Mouse (Mus musculus) adipocyte (in vitro differentiated cells): ENCODE measurements around the gene Rab22a.
"Not testable (repeated sequence)": the region's sequence is repeated elsewhere in the genome, so short reads cannot be mapped to it uniquely, and the experiment has no call there.

ENCODE experiments used
- DNase-seq: peaks from one replicate; pipeline ENCODE4 v3.0.0-alpha.2; 2016; ENCODE audit warnings: low spot score

The Rab22a gene

DNA sequence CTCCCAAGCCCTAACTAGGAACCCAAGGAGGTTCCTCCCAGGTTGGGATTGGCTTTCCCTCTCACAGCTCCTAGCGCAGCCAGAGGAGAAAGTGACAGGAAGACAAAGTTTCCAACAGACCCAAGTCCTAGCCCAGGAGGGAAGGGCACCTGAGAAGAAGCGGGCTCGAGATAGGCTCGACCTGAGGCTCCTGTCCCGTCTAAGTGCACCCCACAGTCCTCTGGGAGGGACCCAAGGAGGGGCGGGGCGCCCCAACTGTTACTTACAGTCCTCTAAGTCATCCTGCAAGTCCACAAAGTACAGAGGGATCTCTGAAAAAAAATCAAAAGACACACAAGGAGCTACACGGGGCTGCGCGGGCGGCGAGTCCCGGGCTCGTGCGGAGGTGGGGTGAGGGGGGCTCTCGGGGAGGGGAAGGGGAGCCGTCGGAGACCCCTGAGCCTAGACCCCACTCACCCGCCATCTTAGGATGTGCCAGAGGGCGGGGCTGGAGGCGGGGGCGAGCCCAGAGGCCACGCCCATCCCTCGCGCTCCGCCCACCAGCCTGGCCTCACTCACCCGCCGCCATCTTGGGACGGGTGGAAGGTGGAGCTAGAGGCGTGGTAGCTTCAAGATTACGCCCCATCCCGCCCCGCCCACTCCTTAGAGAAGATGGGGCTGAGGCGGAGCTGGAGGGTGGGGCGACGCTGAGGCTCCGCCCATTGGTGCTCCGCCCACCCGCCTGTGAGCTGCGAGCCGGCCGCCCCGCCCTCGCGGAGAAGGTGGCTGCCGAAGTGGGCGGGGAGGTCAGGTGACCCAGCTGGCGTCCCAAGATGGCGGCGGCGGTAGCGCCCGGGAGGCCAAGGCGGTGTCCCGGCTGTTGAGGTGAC lies at the start of gene Rab22a:
Gene Rab22a, plus strand, starts transcription at position 704 of the 869 bp plus-strand sequence.
- DNase-seq = peak; percentile 100

DNA sequence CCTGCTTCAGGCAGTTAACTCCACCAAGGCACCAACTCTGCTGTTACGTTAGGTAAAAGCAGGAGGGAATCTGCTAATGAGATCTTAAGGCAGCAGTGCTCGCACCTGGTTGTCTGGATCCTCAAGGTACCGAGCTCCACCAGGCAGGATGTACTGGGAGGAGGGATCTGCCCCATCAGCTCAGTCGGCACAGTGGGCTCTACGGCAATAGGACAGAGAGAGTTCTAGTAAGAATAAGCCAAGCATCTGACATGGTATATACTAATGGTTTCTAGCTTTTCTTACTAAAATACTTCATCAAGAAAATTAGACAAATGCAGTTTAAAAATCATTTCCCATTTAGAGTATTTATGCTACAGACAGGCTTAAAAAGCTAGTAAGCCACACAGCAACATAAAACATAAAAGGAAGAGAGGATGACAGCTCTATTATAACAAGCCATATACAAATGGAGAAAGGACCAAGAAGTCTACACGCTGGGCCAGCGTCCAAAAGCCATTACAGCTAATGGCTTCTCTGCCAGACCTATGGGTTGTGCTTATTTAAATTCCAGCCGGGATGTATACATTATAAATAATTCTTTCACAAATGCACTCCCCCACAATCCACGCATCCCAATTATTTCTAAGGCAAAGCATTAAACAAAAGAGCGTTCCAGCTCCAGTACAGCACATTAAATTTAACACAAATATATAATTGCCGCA lies 44.0 kb upstream of the Rab22a start:
- DNase-seq = no peak

DNA sequence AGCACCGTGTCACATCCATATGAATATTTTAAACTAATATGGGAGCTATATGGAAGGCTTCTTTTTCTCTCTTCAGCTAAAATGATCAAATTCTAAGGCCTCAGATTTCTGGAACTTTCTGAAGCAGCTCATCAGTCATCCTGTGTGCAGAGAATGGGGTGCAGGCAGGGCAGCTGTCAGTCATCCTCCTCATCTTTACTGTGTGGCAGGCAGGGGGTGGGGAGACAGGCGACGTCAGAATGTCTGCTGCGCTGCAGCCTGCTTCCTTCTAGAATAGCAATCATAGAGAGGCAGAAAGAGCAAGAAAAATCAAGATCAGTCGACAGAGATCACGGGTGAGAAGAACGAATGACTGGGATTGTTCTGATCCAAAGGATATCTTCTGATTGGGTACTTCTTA lies 43.4 kb upstream of the Rab22a start:
- no peak for DNase-seq

DNA sequence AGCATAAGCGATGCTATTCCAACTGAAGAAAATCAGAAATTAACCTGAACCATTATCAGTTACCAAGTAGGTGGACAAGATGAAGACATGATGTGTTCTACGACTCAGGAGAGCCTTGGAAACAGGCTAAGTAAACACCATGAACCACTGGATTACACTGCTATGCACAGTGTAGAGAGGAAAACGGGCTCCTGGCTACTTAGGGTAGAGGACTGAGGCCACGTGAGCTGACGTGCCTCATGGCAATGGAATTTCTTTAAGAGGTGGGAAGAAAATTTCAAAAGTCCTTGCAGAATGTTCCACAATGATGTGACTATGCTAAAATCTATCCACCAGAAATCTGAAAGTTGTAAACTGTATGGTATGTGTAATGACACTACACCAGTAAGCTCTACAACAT lies 40.4 kb upstream of the Rab22a start:
- DNase-seq = no peak

DNA sequence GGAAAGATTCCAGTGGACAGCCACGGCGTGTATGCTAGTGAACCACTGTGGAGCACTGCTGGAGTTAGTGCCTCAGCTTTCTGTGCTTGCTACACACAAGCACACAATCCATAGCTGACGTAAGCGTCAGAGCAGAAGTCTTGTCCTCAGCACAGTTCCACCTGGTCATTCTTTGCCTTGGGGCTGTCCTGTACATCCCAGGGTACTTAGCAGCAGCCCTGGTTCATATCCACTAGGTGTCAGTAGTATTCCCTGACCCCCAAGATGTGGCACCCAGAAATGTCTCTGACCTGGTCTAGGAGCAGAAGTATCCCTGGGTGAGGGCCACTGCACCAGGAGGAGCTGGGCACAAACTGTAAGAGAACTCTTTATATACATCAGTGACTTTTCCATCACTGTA lies 38.9 kb upstream of the Rab22a start:
- DNase-seq = peak; percentile 11

DNA sequence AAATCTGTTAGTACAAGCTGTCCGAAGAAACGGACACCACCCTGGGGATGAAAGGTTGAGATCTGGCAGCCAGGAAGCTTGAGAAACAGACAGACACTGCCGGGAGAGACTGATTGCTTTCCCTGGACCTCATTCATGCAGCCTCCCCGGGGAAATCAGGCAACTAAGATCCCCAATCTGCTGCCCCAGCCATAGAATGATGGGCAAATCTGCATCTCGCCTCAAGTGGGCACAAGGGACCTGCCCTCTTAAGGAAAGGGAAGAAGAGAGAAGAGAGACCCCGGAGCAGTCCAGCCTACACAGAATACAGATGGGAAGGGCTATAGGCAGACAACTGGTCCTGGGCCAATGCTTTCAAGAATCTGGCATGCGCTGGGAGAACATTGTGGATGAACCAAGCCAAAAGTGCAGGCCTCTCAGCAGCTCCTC lies 37.4 kb upstream of the Rab22a start:
- peak; percentile 65 for DNase-seq

DNA sequence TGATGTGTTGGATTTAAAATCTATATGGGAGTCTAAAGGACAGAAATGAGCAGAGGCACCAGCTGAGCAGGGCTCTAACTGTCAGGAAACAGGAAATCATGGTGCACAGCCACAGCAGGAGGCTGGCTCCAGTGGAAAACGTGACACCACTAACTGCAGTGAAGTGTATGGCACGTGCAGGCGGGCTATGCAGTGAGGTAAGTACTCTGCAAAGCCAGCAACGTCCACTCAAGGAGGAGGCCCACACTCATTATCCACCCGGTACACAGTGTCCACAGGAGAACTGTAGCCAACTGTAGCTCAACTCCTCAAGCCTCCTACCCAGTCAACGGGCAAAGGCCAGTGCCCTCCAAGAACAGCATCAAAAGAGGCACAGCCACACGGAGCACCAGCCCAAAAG lies 34.9 kb upstream of the Rab22a start:
- no peak for DNase-seq

DNA sequence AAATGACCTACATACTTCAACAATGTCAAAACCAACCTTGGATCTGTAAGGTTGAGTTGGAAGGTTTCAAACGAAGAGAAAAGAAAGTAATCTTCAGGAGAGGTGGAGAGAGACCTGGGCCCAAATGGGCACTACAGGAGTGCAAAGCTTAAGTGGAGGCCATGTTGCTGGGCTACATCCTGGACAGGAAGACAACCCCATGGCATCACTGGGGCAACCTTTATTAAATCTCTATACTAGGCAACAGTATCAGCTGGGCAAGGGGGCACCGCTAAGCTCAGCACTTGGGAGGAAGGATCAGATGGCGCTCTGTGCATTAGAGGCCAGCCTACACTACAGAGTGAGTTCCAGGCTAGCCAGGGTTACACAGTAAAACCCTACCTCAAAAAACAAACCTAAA lies 33.8 kb upstream of the Rab22a start:
- DNase-seq = no peak

DNA sequence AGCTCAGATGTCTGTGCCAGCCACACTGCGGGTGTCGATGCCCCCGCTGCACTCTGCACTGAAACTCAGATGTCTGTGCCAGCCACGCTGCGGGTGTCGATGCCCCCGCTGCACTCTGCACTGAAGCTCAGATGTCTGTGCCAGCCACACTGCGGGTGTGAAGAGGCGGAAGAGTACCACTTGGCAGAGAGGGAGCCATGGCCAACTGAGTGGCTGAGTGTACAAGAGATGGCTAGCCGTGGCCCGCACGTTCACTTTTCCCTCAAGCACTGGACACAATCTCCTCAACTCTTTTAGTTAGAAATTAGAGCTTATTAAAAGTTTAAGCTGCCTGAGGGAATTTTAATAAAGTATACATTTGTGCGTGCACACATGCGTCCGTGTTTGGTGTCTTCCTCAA lies 25.5 kb upstream of the Rab22a start:
- DNase-seq = not testable (repeated sequence)

DNA sequence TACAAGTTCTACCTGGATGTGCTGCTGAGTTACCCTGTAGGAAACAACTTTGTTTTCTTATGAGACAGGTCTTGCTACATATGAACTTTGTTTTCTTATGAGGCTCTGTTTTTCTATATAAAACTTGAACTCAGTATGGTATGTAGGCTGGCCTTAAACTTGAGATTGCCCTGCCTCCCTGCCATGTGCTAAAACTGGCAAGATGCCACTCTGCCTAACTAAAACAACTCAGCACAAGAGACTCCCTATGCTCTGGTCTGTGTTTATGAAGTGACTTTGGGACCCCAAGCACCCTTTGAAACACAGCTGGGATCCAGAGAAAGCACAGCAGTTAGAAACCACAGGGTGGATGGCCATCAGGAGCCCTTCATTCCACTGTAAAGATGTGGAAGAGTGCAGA lies 18.2 kb upstream of the Rab22a start:
- peak; percentile 48 for DNase-seq

DNA sequence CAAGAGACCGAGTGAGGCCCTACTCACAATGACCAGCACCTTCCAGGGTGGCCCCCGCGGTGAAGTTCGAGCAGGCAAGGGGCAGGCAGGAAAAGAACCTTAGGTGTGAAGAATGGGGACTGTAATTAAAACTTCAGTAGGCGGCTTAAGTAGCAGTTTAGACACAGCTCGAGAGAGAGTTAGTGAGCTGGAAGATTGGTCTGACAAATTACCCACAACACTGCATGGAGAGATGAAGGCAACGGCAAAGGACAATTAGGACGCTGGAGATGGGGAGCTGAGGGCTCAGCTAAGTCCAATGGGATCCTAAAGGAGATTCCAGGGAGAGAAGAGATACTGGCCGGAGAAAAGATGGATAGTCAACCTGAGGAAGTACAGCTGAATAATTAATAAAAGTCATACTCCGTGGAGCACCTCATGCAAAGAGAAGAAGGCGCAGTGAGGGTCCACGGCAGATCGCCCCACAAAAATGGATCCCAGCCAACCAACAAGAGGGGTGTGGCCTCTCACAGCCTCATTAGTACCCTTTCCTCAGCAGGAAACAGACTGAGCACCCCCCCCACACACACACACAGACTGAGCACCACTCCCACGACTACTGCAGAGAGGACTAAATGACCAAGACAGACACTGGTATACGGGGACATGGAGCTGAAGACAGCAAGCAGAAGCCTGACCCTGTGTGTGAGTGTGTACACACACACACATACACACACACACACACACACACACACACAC lies 17.1 kb upstream of the Rab22a start:
- no peak for DNase-seq

DNA sequence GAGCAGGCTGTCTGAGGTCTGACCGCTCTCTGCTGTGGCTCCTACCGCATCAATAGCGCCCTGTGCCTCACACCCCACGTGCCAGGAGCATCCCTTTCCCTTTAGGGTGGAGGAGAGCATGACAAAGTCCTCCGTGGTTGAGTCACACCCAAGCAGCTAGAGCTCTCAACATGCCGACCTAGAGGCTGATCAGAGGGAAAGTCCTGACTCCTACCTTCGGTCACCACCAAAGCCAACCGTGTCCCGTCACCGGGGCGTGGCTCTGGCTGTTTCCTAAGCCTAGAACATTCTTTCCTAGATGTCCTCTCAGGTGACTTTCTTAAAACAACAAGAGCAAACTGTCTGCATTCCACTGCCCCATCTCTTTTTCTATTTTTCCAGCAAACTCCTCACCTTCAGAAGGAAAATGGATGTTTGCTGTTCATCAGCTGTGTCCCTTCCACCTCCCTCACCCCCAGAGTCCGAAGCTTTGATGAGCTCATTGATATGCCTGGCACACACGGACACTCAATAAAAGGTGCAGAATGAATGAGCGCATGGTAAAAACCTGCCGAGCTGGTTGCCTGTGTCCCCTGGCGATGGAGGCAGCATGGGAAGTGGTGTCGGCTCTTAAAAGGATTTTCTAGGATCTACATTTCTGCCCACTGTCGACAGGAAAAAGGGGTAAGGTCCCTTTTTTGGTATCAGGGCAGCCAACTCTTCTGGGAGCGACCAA lies 12.2 kb upstream of the Rab22a start:
- no peak for DNase-seq

DNA sequence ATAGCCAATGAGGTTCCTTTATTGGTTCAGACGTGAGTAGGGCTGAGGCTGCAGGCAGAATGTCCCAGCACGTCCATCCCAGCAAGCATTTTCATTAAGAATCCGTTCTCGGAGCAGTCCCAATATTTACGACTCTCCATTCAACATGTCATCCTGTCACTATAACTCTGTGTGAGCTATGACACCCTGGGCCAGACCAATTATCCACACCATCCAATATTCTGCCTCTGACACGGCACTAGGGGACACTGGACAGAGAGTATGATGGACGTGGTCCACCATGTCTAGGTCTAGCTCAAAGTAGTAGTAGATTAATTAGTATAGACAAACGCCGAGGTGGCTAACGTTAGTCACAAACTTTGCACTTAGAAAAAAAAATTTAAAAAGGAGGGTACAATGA lies 9.8 kb upstream of the Rab22a start:
- no peak for DNase-seq

DNA sequence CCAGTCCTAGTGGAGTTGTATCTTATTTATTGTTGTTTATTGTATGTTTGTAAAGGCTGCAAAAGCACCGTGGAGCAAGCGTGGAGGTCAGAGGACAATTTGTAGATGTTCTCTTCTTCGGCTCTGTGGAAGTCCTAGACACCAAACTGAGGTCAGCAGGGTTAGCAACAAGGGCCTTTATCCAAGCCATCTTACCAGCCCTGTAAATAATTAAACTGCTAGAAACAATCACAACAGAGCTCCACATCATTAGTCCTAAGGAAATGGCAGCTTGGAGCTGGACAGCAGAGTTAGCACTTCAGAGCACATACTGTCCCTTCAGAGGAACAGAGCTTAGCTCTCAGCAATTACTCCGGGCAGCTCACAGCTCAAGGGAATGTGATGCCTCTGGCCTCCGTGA lies 6.0 kb upstream of the Rab22a start:
- DNase-seq = no peak

DNA sequence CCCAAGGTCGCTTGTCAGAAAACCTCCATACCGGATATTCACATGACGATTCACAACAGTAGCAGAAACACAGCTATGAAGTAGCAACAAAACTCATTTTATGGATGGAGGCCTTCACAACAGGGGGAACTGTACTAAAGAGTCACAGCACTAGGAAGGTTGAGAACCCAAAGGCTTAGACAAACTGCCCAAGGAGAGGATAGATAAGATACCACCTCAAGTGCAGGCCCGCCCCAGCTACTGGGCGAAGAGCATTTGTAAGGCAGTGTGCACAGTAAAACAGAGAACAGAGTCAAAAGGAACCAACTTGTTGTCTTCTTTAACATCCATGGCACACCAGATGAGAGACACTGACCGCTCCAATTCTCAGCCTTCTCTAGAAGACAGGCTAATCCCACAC lies 1.8 kb upstream of the Rab22a start:
- DNase-seq = no peak

DNA sequence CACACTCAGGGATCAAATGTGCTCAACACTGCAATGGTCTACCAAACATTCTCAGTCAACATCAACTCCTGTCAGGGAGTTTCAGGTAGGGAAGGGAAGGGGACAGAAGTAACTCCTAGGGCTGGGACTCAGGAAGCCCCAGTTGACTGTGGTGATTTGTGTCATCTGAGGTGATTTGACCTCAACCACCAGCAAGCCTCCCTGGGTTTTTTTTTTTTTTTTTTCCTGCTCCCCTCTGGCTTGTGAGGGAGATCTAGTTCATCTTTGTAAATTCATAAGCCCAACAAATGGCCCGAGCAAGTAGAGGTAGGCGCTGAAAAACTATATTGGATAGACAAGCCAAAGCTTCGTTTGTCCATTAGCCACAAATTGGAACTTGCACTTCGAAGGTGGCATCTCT lies 1.0 kb upstream of the Rab22a start:
- no peak for DNase-seq

DNA sequence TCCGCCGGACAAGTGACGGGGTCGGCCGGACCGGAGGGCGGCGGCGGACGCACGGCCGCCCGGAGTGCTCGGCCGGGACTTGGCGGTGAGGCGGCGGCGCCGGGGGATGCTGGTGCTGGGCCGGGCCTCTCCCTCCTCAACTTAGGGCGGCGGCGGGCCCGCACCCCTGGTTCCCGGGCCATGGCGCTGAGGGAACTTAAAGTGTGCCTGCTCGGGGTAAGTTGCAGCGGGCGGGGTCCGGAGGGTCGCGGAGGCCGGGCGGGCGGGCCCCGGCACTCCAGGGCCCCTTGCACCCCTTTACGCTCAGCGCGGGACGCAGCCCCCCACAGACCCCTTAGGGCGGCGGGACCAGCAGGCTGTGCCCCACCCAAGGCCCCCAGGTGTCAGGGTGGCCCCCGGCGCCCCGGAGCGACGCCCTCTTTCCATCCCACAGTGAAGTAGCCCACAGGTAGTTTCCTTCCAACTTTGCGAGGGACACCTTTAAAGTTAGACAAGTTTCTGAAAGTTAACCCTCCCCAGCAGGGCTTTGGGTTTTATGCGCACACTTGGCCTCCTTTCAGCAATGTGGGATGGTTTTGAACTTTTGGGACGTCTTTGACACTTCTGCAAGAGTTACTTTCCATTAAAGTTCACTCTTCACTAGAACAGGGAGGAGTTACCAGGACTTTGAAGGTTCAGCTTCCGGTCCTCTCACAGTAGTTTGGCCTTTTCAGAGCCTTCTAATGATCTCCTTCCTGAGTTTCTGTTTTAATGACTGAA lies 545 bp downstream of the Rab22a start:
- DNase-seq = peak; percentile 50

DNA sequence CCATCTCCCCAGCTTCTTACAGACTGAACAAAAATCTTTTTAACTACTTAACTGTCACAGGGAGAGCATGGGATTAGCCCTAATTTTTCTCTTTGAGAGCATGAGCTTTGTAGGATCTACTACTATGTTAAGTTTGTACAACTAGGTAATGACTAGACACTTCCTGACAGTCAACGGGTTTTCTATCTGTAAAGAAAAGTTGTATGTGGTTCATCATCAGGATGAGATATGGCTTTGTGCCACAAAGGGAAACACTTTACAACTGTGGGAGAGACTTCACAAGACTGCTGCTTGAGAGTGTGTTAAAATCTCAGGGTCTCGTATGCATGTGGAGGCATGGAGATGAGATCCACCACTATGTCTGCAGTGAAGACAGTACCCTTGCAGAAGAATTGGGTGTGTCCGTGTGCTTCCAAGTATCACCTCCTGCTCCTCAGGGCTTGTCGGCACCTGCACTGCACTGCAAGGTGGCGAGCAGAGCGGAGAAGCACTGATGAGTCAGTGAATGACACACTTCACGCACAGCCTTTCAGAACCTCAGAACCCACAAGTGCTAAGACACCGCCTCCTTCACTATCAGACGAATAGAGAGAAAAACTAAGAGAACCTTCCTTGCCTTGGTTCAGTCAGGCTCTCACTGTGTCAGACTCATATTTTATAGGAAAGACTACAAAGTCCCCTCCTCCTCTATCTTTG lies 2.8 kb downstream of the Rab22a start:
- DNase-seq = no peak

DNA sequence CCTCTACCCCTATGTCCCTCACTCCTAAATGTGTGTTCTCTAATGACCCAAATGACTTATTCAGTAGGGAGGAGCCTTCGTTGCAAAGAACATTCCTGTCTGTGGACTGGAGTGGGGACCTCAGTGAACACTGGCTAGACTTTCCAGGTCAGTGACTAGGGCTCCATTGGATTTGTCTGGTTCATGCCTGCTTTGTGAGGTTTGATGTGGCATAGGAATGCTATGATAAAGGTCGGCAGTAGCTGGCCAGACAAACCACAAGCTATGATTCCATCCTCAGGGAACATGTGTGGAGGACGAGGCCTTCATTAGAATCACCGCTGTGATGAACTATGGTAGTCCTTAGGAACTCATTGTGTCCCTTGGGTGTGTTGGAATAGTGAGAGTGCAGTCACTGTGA lies 5.2 kb downstream of the Rab22a start:
- no peak for DNase-seq

DNA sequence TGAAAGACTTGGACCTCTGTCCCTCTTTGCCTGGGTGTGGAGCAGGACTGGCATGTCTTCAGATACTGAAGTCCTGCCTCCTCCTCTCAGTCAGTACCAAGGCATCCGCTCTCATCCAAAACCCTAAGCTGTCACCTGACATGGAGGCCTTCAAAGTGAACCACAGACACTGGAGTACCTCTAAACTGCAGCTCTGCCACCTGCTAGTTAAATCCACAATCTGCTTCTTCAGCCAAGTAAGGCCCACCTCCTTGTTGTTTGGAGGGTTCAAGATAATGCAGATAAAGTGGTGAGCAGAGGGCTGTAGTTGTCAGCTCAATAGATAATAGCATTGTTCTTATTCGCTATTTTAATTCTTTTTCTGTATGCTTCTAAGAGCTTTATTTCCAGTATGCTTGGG lies 5.7 kb downstream of the Rab22a start:
- DNase-seq = no peak

DNA sequence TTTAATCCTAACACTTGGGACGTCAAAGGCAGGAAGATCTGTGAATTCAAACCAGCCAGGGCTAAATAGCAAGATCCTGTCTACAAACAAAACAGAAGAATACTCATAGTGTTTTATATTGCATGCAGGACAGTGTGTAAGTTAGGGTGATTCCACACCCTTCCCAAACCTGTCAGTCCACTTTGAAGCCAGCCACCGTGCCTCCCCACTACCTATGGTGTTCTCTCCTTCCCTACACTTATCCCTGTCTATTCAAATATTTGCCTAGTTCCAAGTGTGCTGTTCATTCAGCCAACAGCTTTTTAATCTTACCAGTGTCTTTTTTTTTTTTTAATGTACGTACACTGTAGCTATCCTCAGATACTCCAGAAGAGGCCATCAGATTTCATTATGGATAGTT lies 7.3 kb downstream of the Rab22a start:
- no peak for DNase-seq
